Mouse (Mus musculus) embryo, embryonic 11.5 days (tissue): ENCODE measurements around the gene Tmem184a.

Experiments used
- DNase-seq: peaks from one replicate; pipeline ENCODE4 v3.0.0-alpha.2; 2012; ENCODE audit warnings: low read depth, low spot score

Gene Tmem184a

GRCm38 (mm10) chr5:139819538-139820181 lies at the start of gene Tmem184a:
Gene Tmem184a, minus strand, starts transcription at chr5:139819917.
- DNase-seq, result no peak

GRCm38 (mm10) chr5:139862759-139863158 lies 43.0 kb upstream of the Tmem184a start:
- no peak for DNase-seq

GRCm38 (mm10) chr5:139860328-139861104 lies 40.8 kb upstream of the Tmem184a start:
- no peak for DNase-seq

DNA sequence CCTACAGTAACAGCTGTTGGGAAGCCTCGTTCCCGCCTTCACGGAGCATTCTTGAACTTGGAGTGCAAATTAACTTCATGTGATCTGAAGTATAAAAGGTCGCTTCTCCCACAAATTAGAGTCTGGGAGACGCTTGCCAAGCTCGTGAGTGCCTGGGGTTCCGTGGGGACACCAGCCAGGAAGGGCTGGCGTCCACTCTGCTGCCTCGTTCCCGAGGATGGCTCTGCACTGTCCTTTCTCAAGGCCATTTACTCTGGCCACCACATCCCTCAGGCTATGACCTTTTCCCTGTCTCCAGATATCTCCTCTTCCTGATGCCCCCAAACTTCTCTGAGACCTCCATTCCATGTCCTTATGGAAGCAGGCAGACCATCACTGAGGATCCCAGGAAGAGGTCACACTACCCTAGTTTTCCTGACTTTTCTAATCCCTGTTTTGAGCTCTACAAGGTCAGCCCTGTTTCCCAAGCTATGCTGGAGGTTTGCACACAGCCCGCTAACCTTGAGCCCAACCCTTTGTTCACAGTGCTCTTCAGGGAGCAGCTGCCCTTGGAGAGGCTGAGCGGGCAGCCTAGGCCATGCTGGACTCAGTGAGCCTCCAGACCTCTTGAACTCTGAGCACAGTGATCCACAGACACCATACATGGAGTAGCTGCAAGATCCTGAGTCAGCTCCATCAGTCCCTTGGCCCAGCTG lies 30.1 kb upstream of the Tmem184a start:
- DNase-seq, result no peak

- no peak for DNase-seq
Measured at GRCm38 (mm10) chr5:139839142-139839541, 19.4 kb upstream of the Tmem184a start.

- DNase-seq, result peak; percentile 56
Measured at GRCm38 (mm10) chr5:139838476-139838892, 18.8 kb upstream of the Tmem184a start.

- no peak for DNase-seq
Measured at GRCm38 (mm10) chr5:139835706-139836105, 16.0 kb upstream of the Tmem184a start.

- no peak for DNase-seq
Measured at GRCm38 (mm10) chr5:139832125-139832524, 12.4 kb upstream of the Tmem184a start.

GRCm38 (mm10) chr5:139830734-139831133 lies 11.0 kb upstream of the Tmem184a start:
- DNase-seq, result no peak

DNA sequence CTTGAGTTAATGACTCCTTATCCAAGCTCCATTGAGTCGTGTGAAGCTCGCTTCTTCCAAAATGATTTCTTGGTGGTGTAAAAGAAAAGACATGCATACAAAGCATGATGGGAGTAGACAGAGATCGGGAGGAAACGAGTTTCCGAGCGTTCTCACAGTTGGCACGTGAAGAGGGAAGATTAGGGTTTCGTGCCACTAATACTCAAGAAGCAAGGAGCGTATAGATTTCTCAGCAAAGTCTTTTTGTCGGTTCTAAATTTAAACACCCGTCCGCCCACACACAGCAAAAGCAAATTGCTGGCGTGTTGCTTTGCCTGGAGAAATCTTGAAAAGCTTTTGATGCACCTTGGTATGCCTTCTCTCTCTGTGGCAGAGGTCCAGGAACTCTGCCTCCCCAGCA lies 9.7 kb upstream of the Tmem184a start:
- no peak for DNase-seq

DNA sequence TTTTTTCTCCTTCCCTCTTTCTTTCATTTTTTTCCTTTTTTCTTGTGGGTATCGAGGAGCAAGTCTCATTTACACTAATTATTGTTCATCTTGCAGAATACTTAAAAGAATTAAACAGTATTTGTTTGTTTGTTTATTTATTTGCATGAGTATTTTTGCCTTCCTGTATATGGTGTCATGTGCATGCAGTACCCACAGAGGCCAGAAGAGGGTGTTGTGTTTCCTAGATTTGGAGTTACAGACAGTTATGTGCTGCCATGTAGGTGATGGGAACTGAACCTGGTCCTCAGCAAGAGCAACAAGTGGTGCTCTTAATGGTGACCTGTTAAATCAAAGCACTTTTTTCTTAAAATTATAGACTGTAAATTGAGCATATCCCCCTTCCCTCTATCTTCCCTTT lies 7.9 kb upstream of the Tmem184a start:
- DNase-seq, result no peak

DNA sequence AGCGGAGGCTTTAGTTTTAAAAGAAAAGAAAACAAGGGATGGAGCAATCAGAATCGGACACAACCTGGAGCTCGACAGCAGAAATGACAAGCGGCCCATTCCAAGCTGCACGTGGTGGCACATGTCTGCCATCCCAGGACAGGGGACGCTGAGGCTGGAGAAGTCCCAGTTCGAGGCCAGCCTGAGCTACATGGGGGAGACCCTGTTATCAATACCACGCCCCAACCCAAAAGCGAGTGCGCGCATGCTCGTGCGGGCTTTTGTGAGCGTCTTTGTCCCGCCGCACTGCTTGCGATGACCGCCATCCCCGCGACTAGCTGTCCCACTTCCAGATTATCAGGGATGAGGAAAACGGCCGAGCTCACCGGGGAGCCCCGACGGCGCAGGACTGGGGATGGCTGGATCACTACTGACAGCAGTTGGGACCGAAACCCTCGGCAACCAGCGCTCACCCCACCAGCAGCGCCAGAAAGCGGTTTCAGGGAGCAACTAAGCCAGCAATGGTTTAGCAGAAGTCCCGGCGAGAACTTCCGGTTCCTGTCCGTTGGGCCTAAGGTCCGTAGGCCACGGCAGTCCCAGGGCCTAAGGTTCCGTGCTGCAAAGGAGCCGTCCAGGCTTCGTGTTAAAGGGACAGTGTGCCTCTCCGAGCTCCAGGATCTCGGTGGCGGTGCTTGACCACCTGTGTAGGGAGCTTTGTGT lies 6.8 kb upstream of the Tmem184a start, which contains the start of the genes Gm26938 and Psmg3:
TSS of gene Gm26938 (minus strand) at position 51 of the 699 bp plus-strand sequence.
TSS of gene Psmg3 (minus strand) at position 529 of the 699 bp plus-strand sequence.
- DNase-seq, result peak; percentile 83

GRCm38 (mm10) chr5:139825947-139826346 lies 6.2 kb upstream of the Tmem184a start:
- DNase-seq, result no peak

GRCm38 (mm10) chr5:139824531-139824930 lies 4.8 kb upstream of the Tmem184a start:
- no peak for DNase-seq

DNA sequence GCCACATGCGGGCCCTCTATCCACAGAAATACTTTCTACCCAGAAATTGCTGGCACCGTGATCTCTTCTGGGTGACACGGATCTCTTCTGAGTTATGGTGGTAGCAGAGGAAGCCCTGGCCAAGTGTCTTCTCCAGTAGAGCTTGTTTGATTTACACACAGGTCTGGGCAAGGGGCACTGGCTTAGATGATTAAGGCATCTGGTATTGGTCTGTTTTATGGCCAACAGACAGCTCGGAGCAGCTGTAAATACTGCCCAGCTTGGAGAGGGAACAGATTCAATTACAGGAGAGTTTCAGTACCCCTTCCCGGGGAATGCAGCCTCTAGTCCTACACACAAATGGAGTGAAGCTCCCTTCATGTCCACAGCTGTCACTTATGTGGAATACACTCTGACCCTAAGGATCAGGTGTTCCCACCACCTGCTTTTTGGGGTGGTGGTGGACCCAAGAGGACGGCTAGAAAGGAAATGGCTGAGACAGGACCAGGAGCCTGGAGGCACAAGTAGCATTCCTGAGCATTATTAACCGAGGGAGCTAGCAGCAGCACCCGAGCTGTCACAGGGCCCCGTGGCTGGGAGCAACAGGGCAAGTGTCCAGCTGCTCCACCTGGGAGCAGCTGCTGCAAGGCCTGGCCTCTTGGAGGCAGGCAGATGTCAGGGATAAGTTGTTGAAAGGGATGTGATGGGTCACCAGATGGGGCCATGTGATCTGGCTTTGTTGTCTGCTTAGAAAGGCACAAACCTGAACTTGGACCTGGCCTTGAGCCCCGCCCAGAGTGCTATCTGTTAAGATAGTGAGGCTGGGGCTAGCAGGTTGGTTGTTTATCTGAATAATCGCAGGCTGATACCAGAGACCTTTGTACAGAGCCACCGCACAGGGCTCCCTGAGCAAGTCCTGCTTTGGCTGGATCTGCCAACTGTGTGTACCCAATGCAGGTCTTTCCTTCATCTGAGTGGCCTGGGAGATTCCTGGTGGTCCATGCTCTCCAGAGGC lies 2.0 kb upstream of the Tmem184a start:
- DNase-seq, result no peak

DNA sequence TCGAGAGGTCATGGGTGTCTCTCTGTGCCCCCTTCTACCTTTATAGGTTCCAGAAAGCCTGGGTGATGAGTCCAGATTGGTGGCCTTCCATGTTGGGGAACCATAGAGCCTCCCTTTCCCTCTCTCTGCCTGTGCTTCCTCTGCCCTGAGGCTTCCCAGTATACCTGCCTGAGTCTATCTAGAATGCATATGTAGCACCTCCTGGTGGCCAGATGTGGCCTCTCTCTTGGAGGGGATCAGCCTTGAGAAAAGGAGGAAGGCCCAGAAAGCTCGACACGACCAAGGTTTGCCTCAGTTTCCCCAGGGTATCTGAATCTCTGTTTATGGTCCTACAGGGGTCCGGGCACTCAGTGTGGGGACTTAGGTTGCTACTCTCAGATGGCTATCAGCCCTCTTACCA lies 916 bp downstream of the Tmem184a start:
- DNase-seq, result no peak

DNA sequence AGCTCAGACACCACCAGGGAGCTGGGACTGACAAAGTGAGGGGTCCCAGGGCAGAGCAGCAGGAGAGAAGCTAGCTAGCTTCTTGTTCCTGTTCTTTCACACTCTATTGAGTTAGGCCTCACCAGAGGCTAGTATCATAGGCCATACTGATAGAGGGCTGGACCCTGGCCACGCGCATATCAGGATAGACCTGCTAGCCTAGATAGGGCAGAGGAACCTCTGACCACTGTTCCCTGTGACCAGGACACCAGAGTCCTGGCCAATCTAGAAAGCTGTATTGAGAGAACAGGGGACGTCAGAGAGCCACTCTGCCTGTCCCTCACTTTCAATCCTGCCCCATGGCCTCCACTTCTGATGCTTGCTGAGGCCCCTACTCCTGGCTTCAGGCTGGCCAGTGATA lies 1.7 kb downstream of the Tmem184a start:
- no peak for DNase-seq

DNA sequence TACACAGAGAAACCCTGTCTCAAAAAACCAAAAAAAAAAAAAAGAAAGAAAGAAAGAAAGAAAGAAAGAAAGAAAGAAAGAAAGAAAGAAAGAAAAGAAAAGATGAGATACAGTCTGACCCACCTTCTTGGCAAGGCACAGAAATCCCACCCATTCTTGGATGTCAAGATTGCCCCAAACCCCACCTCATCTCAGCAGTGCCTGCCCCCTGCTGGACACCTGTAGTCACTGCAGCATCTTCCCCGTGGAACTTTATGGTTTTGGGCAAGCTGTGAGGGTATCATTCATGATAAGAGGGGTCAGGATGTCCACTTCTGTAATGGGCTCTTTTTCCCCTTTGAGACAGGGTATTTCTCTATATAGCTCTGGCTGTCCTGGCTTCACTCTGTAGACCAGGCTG lies 2.4 kb downstream of the Tmem184a start:
- no peak for DNase-seq

GRCm38 (mm10) chr5:139816445-139816844 lies 3.3 kb downstream of the Tmem184a start:
- no peak for DNase-seq

DNA sequence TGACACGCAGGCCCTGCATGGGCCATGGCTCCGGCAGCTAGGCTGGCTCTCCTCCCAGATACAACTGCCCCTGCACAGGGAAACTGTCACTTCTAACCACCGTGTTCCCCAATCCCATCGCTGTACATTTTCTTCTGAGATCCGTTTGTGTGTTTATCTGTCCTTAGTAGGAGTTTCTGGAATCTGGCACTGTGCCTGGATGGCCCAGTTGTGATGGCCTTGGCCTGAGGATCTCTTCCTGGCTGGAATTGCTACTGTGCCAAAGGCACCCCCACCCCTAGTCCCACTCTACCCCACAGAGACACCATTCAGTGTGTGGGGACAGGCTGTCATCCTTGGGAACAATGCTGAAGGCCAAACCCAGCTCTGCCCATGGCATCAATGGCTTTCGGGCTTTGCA lies 3.8 kb downstream of the Tmem184a start:
- DNase-seq, result no peak
